Mouse (Mus musculus) c-Kit-positive CD71-negative TER-119-negative erythroid progenitor cells, embryonic 14.5 days (primary cell): Measurements from ENCODE around the gene Gm11549.

ENCODE experiments used
- DNase-seq: peaks from one replicate; pipeline ENCODE4 v3.0.0-alpha.2; 2013; ENCODE audit warnings: low read depth

Gene Gm11549

DNA sequence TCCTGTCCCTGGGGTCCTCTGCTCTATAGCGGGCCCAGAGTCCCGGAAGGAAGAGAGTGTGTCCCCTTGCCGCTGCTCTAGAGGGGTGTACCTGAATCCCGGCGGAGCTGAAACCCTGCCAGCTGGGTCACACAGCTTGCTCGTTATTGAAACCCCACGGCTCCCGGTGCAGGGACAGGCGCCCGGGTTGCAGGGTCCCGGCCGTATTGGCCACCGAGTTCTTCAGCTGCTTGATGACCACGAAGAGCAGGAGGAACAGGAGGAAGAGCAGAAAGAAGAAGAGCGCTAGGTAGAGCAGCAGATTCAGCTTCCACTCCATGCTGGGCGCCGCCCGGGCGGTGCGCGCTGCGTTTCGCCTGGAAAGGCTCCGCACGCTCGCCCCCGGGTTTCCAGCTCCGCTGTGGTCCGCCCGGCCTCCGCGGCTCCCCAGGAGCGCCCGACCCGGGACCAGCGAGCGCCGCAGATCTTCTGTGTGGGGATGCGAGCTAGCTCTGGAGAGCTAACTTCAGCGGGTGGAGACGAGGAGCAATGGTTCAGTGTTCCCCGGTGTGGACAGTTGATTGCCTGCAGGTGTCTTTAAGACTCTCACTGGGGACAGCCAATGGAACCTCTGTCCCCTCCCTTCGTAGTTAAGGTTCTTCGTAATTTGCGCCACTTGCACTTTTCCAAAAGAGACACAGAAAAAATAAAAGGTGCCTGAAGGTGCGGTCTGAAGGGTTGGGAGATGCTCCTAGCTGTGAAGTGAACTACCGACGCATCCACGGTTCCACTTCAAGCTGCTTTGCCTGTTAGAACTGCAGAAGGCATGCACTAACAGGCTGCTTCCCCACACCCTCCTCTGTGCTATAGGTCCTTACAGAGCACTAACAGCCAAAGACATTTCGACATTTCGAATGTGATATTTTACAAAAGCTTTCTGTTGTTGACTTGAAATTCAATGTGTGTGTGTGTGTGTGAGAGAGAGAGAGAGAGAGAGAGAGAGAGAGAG, at the start of gene Gm11549:
Gene Gm11549 (minus strand): TSS at position 741 of the 988 bp plus-strand sequence.
- no peak for DNase-seq

GRCm38 (mm10) chr3:36569836-36570235, 48.2 kb upstream of the Gm11549 start:
- no peak for DNase-seq

DNA sequence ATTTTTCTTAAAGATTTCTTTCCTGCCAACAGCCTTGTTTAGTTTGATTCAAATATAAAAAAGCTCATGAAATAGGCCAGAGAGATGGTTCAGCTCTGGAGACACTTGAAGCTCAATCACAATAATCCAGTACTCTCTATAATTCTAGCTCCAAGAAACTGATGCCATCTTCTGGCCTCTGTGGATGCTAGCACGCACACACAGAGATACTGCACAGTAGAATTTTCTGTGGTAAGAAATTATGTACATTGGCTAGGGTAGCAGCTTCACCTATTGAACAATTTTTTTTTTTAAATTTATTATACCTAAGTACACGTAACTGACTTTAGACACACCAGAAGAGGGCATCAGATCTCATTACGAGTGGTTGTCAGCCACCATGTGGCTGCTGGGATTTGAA, 42.1 kb upstream of the Gm11549 start:
- no peak for DNase-seq

GRCm38 (mm10) chr3:36559606-36560005, 38.0 kb upstream of the Gm11549 start:
- DNase-seq, result no peak

DNA sequence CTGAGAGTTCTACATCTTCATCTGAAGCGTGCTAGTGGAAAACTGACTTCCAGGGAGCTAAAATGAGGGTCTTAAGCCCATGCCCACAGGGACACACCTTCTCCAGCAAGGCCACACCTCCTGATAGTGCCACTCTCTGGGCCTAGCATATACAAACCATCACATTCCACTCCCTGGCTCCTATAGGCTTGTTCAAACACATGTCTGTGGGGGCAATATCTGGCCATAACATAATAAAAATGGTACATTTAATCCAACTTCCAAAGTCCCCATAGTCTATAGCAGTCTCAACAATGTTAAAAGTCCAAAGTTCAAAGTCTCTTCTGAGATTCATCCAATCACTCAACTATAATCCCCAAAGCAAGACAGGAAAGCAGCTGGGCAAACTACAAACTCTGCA, 36.0 kb upstream of the Gm11549 start:
- no peak for DNase-seq

GRCm38 (mm10) chr3:36552406-36553047, 30.9 kb upstream of the Gm11549 start, which contains the start of gene Exosc9:
Exosc9 (plus strand) TSS chr3:36552606.
- peak; percentile 75 for DNase-seq

DNA sequence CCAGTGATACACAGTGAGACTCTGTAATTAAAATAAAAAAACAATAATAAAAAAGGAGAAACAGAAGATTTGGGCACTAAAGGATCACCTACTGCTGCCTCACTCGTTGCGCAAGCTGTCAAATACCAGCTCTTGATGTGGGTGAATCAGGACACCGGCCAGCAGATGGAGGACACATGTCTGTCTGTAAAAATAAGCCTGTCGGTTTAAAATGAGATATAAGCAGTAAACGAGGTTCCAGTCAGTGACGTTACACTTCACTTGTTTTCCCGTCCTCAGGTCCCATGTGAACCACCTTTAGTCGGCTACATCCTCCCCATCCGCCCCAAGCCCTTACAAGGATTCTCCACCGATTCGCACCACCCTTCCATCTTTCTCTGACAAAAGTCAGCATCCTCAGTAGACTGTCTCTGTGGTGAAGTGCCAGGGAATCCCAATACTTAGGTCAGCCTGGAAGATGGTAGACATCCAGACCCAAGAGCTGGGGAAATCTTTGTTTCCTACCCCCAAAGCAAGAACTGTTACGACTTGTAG, 30.3 kb upstream of the Gm11549 start:
- DNase-seq, result no peak

GRCm38 (mm10) chr3:36551343-36551742, 29.7 kb upstream of the Gm11549 start:
- no peak for DNase-seq

DNA sequence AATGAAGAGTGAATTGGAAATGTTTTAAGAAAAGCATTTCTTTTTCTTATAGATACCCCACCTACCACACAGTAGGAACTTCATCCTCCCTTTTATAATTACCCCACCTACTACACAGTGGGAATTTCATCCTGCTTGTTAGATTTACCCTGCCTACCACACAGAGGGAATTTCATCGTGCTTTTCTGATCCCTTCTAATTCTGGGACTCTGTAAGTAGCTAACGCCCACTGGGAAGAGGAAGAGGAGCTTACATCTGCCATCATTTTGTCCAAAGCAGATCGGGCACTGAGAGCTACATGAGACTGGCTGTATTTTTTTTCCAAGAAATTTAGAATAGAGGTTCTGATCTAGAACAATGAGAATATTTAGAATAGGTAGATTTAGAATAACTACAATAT, 23.3 kb upstream of the Gm11549 start:
- no peak for DNase-seq

- DNase-seq, result no peak
These were observed 19.8 kb upstream of the Gm11549 start for GRCm38 (mm10) chr3:36541399-36541798.

DNA sequence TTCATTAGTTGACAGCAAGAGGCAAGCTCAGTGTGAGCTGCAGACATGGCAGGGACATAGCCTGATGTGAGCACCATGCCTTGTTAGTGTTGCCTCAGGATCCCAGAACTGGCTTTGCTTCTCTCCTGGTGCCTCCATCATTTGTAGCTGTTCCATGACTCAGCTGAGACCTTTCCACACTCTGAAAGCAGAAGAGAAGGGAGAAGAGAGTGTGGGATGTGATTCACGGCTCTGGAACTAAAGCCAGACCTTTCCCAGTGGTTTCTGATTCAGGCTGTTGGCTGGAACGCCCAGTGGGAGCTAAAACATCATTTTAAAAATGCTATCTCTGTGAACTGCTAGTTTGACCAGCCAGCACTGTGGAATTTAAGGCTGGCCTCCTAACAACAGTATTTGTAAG, 19.1 kb upstream of the Gm11549 start:
- no peak for DNase-seq

DNA sequence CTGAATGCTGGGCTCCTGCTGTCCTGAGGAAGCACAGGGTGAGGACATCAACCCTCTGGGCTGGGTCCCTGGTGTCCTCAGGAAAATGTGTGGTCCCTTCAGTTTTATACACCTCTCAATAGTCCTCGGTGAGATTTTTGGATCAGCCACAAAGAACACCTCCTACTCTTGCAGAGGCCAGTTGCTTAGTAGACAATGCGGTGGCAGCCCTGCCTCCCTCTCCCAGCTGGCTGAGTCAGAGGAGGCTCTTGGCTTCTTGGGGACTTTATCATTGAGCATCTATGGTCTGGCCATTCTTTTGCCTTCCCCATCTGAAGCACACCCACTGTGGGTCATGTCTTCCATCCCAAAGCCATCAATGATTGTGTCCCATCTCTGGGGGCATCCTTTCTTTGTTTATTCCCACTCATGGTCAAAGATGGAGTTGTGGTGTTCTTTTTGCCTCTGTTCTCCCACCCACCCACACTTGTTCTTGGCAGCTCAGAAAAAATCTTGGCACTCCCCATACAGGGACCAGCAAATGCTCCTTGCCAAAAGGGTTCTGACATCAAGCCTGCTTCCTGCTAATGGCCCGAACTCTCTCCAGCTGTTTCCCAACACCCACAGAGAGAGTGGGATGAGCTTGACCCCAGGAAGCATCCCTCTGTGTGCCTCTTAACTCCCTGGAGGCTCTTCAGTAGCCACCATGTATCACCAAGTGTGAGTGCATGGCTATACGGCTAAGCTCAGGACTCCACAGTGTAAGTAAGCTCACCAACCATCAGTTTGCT, 16.3 kb upstream of the Gm11549 start:
- no peak for DNase-seq

DNA sequence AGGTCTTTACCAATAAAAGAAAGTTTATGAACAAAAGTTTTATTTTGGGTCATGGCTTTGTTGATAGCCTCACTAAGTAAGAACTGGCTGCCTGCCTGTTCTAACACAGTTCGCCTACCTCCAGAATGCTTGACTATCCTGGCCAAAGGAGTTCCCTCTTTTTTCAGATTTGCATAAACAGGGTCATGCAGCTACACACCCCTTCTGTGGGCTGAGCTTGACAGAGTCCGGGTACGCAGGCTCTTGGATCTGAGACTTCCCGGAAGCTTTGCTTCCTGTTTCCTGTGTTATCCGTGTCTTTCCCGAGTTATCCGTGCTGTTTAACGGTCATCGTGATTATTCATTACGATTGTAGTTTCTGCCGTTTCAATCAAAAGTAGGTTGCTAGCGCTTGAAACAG, 14.4 kb upstream of the Gm11549 start:
- no peak for DNase-seq

GRCm38 (mm10) chr3:36533201-36533672, 11.6 kb upstream of the Gm11549 start:
- no peak for DNase-seq

DNA sequence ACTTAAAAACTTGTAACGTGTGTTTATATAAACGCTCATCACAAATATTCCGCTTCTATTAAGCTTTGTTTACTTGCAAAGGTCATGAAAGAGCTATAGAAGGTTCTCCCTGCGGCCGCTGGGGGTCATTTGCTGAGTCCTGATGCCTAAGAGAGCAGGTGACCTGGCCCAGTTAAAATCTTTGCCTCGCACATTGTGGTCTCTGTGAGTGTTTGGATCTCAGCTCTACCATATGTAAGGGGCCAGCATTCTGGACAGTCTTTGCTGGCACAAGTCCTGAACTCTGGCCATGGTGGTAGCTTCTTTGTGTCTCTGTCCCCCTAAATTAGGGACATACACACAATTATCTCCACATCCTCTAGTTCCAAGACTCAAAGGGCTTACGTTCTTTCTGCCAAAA, 11.1 kb upstream of the Gm11549 start:
- no peak for DNase-seq

DNA sequence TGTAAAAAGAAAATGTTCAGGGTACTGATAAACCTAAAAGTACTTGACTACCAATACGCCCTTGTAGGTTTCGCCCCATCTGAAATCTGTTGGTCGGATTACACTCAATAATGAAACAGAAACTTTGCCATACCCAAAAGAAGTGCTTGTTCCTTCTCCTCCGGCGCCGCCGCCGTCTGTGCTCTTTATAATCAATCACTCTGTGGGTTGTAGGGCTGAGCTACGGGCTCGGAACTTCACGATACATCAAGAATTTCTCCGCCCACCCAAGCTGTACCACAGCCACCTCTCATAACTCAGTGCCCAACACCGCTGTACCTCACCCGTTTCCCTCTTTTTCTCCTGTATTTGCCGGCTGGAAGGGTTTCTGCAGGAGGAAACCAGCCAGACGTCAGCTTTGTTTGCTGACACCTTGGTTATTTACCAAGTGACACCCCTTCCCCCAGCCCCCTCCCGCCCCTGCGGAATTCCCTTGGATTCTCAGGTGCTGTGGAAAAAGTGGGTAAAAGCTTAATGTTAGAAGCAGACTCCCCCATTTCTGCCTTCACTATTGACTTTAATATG, 10.4 kb upstream of the Gm11549 start:
- no peak for DNase-seq

- no peak for DNase-seq
These were observed 9.6 kb upstream of the Gm11549 start for GRCm38 (mm10) chr3:36531242-36531641.

DNA sequence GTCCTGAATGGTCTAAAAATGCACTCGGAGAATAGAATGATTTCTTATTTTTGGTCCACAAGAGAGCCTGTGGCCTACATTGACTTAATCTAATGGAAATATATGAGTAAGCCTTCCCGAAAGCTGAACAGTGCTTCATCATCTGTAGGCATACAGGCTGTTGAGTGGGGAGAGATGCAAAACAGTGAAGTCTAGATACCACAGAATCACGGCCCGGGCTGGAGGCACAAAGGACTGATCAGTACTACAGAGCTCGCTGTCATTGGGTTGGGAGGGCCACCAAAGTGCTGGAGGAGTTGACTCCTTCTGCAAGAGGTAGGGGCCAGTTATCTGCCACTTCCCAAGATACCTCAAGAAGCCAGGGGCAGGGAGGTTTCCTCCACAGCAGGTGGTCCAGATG, 9.2 kb upstream of the Gm11549 start:
- DNase-seq, result no peak

- DNase-seq, result no peak
These were observed 8.7 kb upstream of the Gm11549 start for GRCm38 (mm10) chr3:36530345-36530744.

DNA sequence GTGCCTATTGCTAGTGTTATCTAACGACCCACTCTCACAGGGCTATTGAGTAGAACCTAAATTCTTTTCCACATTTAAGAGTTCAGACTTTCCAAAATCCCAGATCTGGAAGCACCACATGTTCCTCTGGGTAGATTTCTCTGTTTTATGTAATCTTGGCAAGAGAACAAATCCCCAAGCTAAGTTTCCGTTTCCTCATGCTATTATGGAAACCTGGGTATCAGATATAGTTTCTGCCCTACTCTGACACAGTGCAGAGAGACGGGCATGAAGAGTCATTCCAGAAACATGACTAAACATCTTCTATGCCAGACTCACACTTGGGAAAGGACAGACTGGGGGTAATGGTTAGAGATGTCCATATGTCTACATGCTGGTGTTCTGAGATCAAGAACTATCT, 2.9 kb upstream of the Gm11549 start:
- no peak for DNase-seq

DNA sequence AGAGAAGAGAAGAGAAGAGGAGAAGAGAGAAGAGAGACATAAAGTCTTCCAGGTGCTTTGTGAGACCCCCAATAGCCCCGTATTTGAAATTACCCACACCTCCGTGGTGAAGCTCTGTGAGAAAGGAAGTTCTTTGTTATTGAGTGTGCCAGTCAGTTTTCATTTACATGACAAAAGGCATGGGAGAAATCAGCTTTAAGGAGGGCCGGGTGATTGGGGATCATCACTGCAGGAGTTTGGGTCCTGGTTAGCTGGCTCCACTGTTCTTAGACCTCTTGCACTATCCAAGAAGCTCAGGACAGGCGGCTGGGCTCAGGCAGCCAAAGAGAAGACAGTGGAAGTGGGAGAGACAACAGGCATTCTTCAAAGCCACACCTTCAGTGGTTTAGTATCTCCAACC, 524 bp upstream of the Gm11549 start:
- no peak for DNase-seq

- no peak for DNase-seq
These were observed 5.4 kb downstream of the Gm11549 start for GRCm38 (mm10) chr3:36516196-36516595.
